Mouse (Mus musculus) heart, postnatal 0 days (tissue): Measurements from ENCODE around the gene Ssna1.

ENCODE experiments used
- CTCF ChIP-seq: IDR thresholded peaks from 2 replicates; pipeline ENCODE4 v1.5.1; 2016; ENCODE audit warnings: antibody characterized with exemption, control low read depth, low read depth
- EP300 ChIP-seq: IDR thresholded peaks from 2 replicates; pipeline ENCODE4 v1.6.1; 2016; ENCODE audit warnings: antibody characterized with exemption, low read depth

DNA sequence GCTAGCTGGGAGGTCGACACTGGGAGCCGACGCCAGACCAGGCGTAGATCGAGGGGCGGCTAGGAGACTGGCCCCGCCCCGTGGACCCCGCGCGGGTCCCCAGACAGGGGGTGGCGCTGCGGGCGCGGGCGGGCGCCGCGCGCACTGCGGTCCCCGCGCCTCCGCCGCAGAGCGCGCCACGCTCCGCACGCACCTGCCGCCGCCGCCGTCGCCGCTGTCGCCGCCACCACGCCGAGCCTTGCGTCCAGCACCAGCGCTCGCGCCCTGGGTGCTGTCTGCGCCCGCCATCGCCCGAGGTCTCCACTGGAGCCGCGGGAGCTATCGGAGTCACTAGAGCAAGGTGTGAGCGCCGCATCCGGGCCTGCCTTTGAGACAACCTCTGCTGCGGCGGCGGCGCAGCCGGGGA lies 30.1 kb downstream of the Ssna1 start, which contains the start of the genes Rnf208 and Cysrt1:
- TF ChIP-seq EP300: no peak
- TF ChIP-seq CTCF: no peak
